Mouse (Mus musculus): ENCODE measurements around the gene Gm17304.

- TF ChIP-seq CTCF (IDR thresholded peaks at IDR 0.05; ENCODE audit: extremely low read depth, insufficient read depth, low read length) (no peak), POLR2A (IDR thresholded peaks at IDR 0.05; ENCODE audit: extremely low read depth, insufficient read depth, low read length) (no peak)
Measured at GRCm38 (mm10) chr5:106615006-106615405, 6.1 kb downstream of the Gm17304 start.
